Mouse (Mus musculus): ENCODE data around the gene Copa. TPM values are rescaled to one million over a fixed set of nuclear protein-coding genes. Genes with fewer than 3 reads are reported as not detected.

Copa gene
- polyA plus RNA-seq, 1 experiment from 2014 or later: 188 TPM

GRCm38 (mm10) chr1:172103619-172104018 is 21.3 kb downstream of the Copa start:
- H3K27me3 ChIP-seq (ENCODE audit: insufficient read depth, poor library complexity, severe bottlenecking): no peaks in the 10 kb centered on the region
- WGBS: 83% methylated on average over 4 of the region's 4 CpGs

GRCm38 (mm10) chr1:172105101-172105500 is 22.8 kb downstream of the Copa start:
- peak; percentile 38 for DNase-seq (ENCODE audit: low spot score)
- no peaks in the 10 kb centered on the region for H3K4me1 ChIP-seq
- H3K4me3 ChIP-seq: no peak overlapping the region
- WGBS: 88% methylated on average over 11 of the region's 11 CpGs
- H3K9me3 ChIP-seq: no peaks in the 10 kb centered on the region
- H3K27ac ChIP-seq: no peak overlapping the region
- peaks cover 97% of the 10 kb centered on the region for H3K36me3 ChIP-seq
- no peaks in the 10 kb centered on the region for H3K27me3 ChIP-seq (ENCODE audit: insufficient read depth, poor library complexity, severe bottlenecking)

More at GRCm38 (mm10) chr1:172103619-172104018, 21.3 kb downstream of the Copa start:
- H3K36me3 ChIP-seq: peaks cover 97% of the 10 kb centered on the region
- no peak overlapping the region for H3K27ac ChIP-seq
- no peaks in the 10 kb centered on the region for H3K9me3 ChIP-seq
- H3K4me3 ChIP-seq: no peak overlapping the region
- H3K4me1 ChIP-seq: no peaks in the 10 kb centered on the region
- peak; percentile 16 for DNase-seq (ENCODE audit: low spot score)

GRCm38 (mm10) chr1:172107777-172108477 is 25.6 kb downstream of the Copa start:
- 79% methylated on average over 10 of the region's 10 CpGs for whole genome bisulfite sequencing

GRCm38 (mm10) chr1:172116948-172117347 is 34.6 kb downstream of the Copa start:
- WGBS: 91% methylated on average over 5 of the region's 5 CpGs

More at GRCm38 (mm10) chr1:172107777-172108477, 25.6 kb downstream of the Copa start:
- no peaks in the 10 kb centered on the region for H3K27me3 ChIP-seq (ENCODE audit: insufficient read depth, poor library complexity, severe bottlenecking)
- H3K4me3 ChIP-seq: no peak overlapping the region
- no peaks in the 10 kb centered on the region for H3K4me1 ChIP-seq
- no peak for DNase-seq (ENCODE audit: low spot score)
- peaks cover 99% of the 10 kb centered on the region for H3K36me3 ChIP-seq
- H3K9me3 ChIP-seq: no peaks in the 10 kb centered on the region
- no peak overlapping the region for H3K27ac ChIP-seq

GRCm38 (mm10) chr1:172119100-172119499 is 36.8 kb downstream of the Copa start:
- no peaks in the 10 kb centered on the region for H3K9me3 ChIP-seq
- H3K4me3 ChIP-seq: no peak overlapping the region
- peaks cover 98% of the 10 kb centered on the region for H3K36me3 ChIP-seq
- DNase-seq (ENCODE audit: low spot score): no peak
- no peak overlapping the region for H3K27ac ChIP-seq
- no peaks in the 10 kb centered on the region for H3K27me3 ChIP-seq (ENCODE audit: insufficient read depth, poor library complexity, severe bottlenecking)
- 73% methylated on average over 6 of the region's 6 CpGs for WGBS
- H3K4me1 ChIP-seq: no peaks in the 10 kb centered on the region

More at GRCm38 (mm10) chr1:172116948-172117347, 34.6 kb downstream of the Copa start:
- H3K4me1 ChIP-seq: no peaks in the 10 kb centered on the region
- no peak for DNase-seq (ENCODE audit: low spot score)
- H3K27ac ChIP-seq: no peak overlapping the region
- no peaks in the 10 kb centered on the region for H3K9me3 ChIP-seq
- H3K36me3 ChIP-seq: peaks cover 100% of the 10 kb centered on the region
- H3K27me3 ChIP-seq (ENCODE audit: insufficient read depth, poor library complexity, severe bottlenecking): no peaks in the 10 kb centered on the region
- H3K4me3 ChIP-seq: no peak overlapping the region

GRCm38 (mm10) chr1:172119720-172120119 is 37.4 kb downstream of the Copa start:
- Histone ChIP-seq H3K36me3 (peaks cover 92% of the 10 kb centered on the region), H3K27ac (no peak overlapping the region), H3K4me1 (no peaks in the 10 kb centered on the region), H3K27me3 (ENCODE audit: insufficient read depth, poor library complexity, severe bottlenecking) (no peaks in the 10 kb centered on the region), H3K4me3 (no peak overlapping the region), H3K9me3 (no peaks in the 10 kb centered on the region)
- WGBS: 65% methylated on average over 3 of the region's 3 CpGs
- no peak for DNase-seq (ENCODE audit: low spot score)

- no peaks in the 10 kb centered on the region for H3K27me3 ChIP-seq (ENCODE audit: insufficient read depth, poor library complexity, severe bottlenecking)
- H3K4me1 ChIP-seq: peaks cover 4% of the 10 kb centered on the region
- H3K4me3 ChIP-seq: no peak overlapping the region
- DNase-seq (ENCODE audit: low spot score): no peak
- peaks cover 62% of the 10 kb centered on the region for H3K36me3 ChIP-seq
- H3K27ac ChIP-seq: no peak overlapping the region
- WGBS: 79% methylated on average over 2 of the region's 2 CpGs
- H3K9me3 ChIP-seq: no peaks in the 10 kb centered on the region
These were observed 40.3 kb downstream of the Copa start for GRCm38 (mm10) chr1:172122671-172123070.

GRCm38 (mm10) chr1:172124572-172124971 is 42.2 kb downstream of the Copa start:
- WGBS: 71% methylated on average over 6 of the region's 6 CpGs
- Histone ChIP-seq H3K9me3 (no peaks in the 10 kb centered on the region), H3K4me1 (peaks cover 6% of the 10 kb centered on the region), H3K27me3 (ENCODE audit: insufficient read depth, poor library complexity, severe bottlenecking) (no peaks in the 10 kb centered on the region), H3K36me3 (peaks cover 55% of the 10 kb centered on the region), H3K4me3 (no peak overlapping the region), H3K27ac (no peak overlapping the region)
- no peak for DNase-seq (ENCODE audit: low spot score)

- WGBS: 1% methylated on average over 42 of the region's 42 CpGs
- DNase-seq (ENCODE audit: low spot score): peak; percentile 96
- Histone ChIP-seq H3K27ac (peak within 1 kb of the TSS; percentile 94), H3K36me3 (peaks cover 54% of the 10 kb centered on the region), H3K27me3 (ENCODE audit: insufficient read depth, poor library complexity, severe bottlenecking) (no peaks in the 10 kb centered on the region), H3K9me3 (no peaks in the 10 kb centered on the region), H3K4me3 (peak within 1 kb of the TSS; percentile 89), H3K4me1 (peaks cover 6% of the 10 kb centered on the region)
These were observed 44.3 kb downstream of the Copa start, which contains the start of gene Pex19 for GRCm38 (mm10) chr1:172126376-172127347. TSS of gene Pex19 (plus strand) at chr1:172126755.

- Histone ChIP-seq H3K4me3 (peak overlapping the region; percentile 89), H3K27me3 (ENCODE audit: insufficient read depth, poor library complexity, severe bottlenecking) (no peaks in the 10 kb centered on the region), H3K4me1 (peaks cover 6% of the 10 kb centered on the region), H3K9me3 (no peaks in the 10 kb centered on the region), H3K27ac (peak overlapping the region; percentile 94), H3K36me3 (peaks cover 54% of the 10 kb centered on the region)
- 39% methylated on average over 5 of the region's 5 CpGs for WGBS
- DNase-seq (ENCODE audit: low spot score): no peak
These were observed 45.2 kb downstream of the Copa start for GRCm38 (mm10) chr1:172127487-172127886.

- Histone ChIP-seq H3K4me1 (peaks cover 6% of the 10 kb centered on the region), H3K4me3 (no peak overlapping the region), H3K27ac (no peak overlapping the region), H3K36me3 (peaks cover 54% of the 10 kb centered on the region), H3K9me3 (no peaks in the 10 kb centered on the region), H3K27me3 (ENCODE audit: insufficient read depth, poor library complexity, severe bottlenecking) (no peaks in the 10 kb centered on the region)
- no peak for DNase-seq (ENCODE audit: low spot score)
- WGBS: 92% methylated on average over 15 of the region's 15 CpGs
These were observed 46.2 kb downstream of the Copa start for GRCm38 (mm10) chr1:172128563-172128962.

- H3K9me3 ChIP-seq: no peaks in the 10 kb centered on the region
- H3K27ac ChIP-seq: no peak overlapping the region
- no peak overlapping the region for H3K4me3 ChIP-seq
- H3K36me3 ChIP-seq: peaks cover 56% of the 10 kb centered on the region
- peaks cover 6% of the 10 kb centered on the region for H3K4me1 ChIP-seq
- no peaks in the 10 kb centered on the region for H3K27me3 ChIP-seq (ENCODE audit: insufficient read depth, poor library complexity, severe bottlenecking)
- no peak for DNase-seq (ENCODE audit: low spot score)
- WGBS: 65% methylated on average over 2 of the region's 2 CpGs
These were observed 46.8 kb downstream of the Copa start for GRCm38 (mm10) chr1:172129108-172129507.

- Histone ChIP-seq H3K4me1 (peaks cover 6% of the 10 kb centered on the region), H3K27me3 (ENCODE audit: insufficient read depth, poor library complexity, severe bottlenecking) (no peaks in the 10 kb centered on the region), H3K4me3 (no peak overlapping the region), H3K9me3 (no peaks in the 10 kb centered on the region), H3K27ac (no peak overlapping the region), H3K36me3 (peaks cover 62% of the 10 kb centered on the region)
- WGBS: 95% methylated on average over 5 of the region's 5 CpGs
- no peak for DNase-seq (ENCODE audit: low spot score)
These were observed 47.5 kb downstream of the Copa start for GRCm38 (mm10) chr1:172129780-172130179.

All from heart, embryonic 10.5 days (tissue).